Mouse (Mus musculus): ENCODE measurements around the gene Stxbp1. TPM values are rescaled to one million over a fixed set of nuclear protein-coding genes. Genes with fewer than 3 reads are reported as not detected.

The Stxbp1 gene
- polyA plus RNA-seq (2021; fragmentation: Nextera tagmentation) = 332 and 465 TPM in 2 replicates
- long read RNA-seq, experiment 1, transcript Stxbp1-202 (20 exons, 3,616 nt) = minor isoform, 196 of 1,843 reads
- long read RNA-seq, experiment 1, transcript Stxbp1-201 (19 exons, 3,892 nt) = major isoform, 1,130 of 1,843 reads
- long read RNA-seq, experiment 1, partial matches to known transcripts = 371 of 1,843 reads
- long read RNA-seq, experiment 1, other reads (novel, unspliced or antisense) = 144 of 1,843 reads
- long read RNA-seq, experiment 2, transcript Stxbp1-201 (19 exons, 3,892 nt) = major isoform, 67 of 240 reads
- long read RNA-seq, experiment 2, transcript Stxbp1-202 (20 exons, 3,616 nt) = minor isoform, 9 of 240 reads
- long read RNA-seq, experiment 2, partial matches to known transcripts = 43 of 240 reads
- long read RNA-seq, experiment 2, other reads (novel, unspliced or antisense) = 121 of 240 reads

DNA sequence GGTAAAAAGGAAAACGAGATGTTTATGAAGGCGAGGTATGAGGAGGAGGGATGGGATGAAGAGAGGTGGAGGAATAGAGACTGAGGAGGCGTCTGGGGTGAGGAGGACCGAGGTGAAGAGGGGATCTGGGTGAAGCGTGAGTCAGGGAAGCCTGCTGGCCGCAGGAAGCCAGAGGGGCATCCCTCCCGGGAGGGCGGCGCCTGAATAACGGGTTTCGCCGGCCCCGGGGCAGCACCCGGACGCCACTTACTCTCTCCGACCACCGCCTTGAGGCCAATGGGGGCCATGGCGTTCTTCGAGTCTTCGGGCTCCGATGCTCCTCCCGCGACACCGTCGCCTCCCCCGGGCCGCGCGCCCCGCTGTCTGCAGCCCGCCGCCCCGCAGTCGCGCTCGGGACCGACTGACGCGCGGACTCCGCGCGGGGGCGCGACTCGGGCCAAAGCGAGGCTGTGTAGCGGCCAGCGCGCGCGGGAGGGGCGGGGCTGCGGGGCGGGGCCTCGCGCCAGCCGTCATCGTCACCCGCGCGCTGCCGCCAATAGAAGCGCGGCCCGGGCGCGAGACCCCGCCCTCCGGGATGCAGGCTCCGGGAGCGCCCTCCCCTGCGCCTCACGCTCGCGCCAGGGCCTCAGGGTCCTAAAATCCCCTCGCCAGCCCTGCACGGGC, at the start of gene Stxbp1:
Stxbp1 (minus strand) TSS at position 441 of the 663 bp plus-strand sequence.

GRCm38 (mm10) chr2:32875675-32876489, 28.8 kb upstream of the Stxbp1 start, which contains the start of gene Fam129b:
TSS of gene Fam129b (plus strand) at chr2:32876114.

GRCm38 (mm10) chr2:32784048-32784681, 62.9 kb downstream of the Stxbp1 start, which contains the start of gene Cfap157:
TSS of gene Cfap157 (minus strand) at chr2:32784428.

DNA sequence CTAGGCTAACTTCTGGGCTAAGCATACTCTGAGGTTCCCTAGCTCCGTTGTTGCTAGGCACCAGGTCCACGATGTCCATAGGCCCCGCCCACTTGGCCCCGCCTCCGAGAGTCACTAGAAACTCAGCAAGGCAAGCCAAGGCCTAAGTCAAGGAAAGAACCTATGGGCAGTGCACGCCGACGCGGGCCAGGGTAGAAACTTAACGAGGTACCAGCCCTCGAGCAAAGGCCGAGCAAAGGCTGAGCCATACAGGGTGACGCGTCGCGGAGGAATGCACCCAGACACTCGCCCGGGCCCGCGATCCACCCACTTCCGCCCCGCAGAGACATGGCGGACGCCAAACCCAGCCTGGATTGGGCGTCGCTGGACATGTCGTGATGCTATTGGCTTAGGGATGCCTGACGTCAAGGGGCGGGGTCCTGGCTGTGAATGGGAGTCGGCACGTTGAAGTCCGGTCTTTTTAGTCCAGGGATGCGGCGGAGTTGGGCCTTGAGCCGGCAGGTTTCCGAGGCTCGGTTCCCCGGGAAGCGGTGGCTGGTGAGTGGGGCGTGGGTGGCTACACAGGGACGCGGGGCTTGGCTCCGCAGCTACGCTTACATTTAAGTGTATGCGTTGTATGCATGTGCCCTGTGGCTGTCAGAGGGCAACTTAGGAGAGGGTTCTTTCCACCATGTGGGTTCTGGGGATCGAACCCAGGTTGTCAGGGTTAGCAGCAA, 71.5 kb downstream of the Stxbp1 start, which contains the start of the genes Ttc16 and Ptrh1:
Ttc16 (minus strand) TSS at position 275 of the 716 bp plus-strand sequence.
Ptrh1 (plus strand) TSS at position 428 of the 716 bp plus-strand sequence.

DNA sequence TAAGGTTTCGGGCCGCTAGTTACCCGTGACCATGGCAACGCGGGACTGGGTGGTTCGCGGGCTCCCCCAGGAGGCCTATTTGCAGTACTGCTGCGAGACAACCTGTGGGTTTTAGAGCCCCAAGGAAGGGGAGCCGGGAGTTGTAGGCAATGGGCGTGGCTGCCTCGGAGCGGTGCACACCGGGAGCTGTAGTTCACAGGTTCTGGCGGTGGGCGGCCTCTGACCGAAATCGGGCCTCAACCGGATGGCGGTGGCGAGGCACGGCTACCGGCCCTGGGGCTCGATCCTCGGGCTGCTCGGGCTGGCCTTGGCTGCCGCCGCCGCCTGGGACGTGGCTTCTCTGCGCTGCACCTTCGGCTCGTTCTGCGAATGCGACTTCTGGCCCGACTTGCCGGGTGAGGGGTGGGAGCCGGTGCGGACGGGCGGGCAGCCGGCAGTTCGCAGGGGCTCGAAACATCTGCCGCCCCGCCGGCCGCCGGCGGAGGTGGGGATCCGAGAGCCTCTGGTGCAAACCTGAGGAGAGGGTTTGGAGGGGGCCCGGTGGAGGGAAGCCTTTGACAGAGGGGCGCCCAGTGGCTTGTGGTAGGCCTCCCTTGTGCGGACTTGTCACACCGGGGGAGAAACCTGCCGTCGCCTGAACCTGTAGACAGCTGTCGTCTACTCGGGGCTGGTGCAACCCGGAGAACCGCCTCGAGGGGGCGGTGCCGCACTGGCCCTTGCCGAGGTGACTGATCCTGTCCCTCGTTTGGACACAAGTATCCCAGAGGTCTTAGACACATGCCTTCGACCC, 89.8 kb downstream of the Stxbp1 start, which contains the start of gene Tor2a:
Tor2a (plus strand) TSS at position 179 of the 790 bp plus-strand sequence.

DNA sequence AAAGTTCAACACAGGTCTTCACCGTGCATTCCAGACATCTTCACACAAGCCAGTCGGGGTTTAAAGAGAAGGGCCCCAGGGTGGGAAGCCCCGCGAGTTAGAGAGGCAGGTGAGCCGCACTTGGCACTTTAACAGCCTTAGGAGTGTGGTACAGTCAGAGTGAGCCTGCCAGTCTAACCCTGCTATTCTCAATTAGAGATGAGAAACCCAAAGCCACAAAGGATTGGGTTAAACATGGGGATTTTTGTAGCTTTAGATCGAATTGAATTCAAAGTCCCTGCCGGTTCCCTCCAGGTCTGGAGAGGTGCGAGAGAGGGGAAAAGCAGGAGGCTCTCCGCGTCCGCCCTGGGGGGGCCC, 106.2 kb downstream of the Stxbp1 start, which contains the start of gene 6330409D20Rik:
6330409D20Rik (minus strand) TSS at position 101 of the 357 bp plus-strand sequence.

Other genes with a start within 250 kb of the Stxbp1 start
- 13.3 and 40.6 TPM in 2 replicates for gene St6galnac6, start 247.5 kb downstream of the Stxbp1 start, polyA plus RNA-seq (2021; fragmentation: Nextera tagmentation)
- gene Ak1, start 225.5 kb downstream of the Stxbp1 start, polyA plus RNA-seq (2021; fragmentation: Nextera tagmentation) = 112 and 131 TPM in 2 replicates
- 10.8 and 14.2 TPM in 2 replicates for gene Eng, start 200.7 kb downstream of the Stxbp1 start, polyA plus RNA-seq (2021; fragmentation: Nextera tagmentation)
- 5.1 TPM in 2 replicates for gene Fpgs, start 143.1 kb downstream of the Stxbp1 start, polyA plus RNA-seq (2021; fragmentation: Nextera tagmentation)
- 12.2 and 25.6 TPM in 2 replicates for gene Cdk9, start 134.2 kb downstream of the Stxbp1 start, polyA plus RNA-seq (2021; fragmentation: Nextera tagmentation)
- 27.0 and 43.2 TPM in 2 replicates for gene Sh2d3c, start 126.2 kb downstream of the Stxbp1 start, polyA plus RNA-seq (2021; fragmentation: Nextera tagmentation)
- gene 6330409D20Rik, start 106.2 kb downstream of the Stxbp1 start, polyA plus RNA-seq (2021; fragmentation: Nextera tagmentation) = 0.85 and 1.3 TPM in 2 replicates
- 41.4 and 45.7 TPM in 2 replicates for gene Tor2a, start 90.0 kb downstream of the Stxbp1 start, polyA plus RNA-seq (2021; fragmentation: Nextera tagmentation)
- 0.25 and 0.26 TPM in 2 replicates for gene Ttc16, start 71.6 kb downstream of the Stxbp1 start, polyA plus RNA-seq (2021; fragmentation: Nextera tagmentation)
- 8.6 and 10.8 TPM in 2 replicates for gene Ptrh1, start 71.5 kb downstream of the Stxbp1 start, polyA plus RNA-seq (2021; fragmentation: Nextera tagmentation)
- gene Cfap157, start 62.8 kb downstream of the Stxbp1 start, polyA plus RNA-seq (2021; fragmentation: Nextera tagmentation) = 0.51 and 1.0 TPM in 2 replicates
- gene Fam129b, start 28.9 kb upstream of the Stxbp1 start, polyA plus RNA-seq (2021; fragmentation: Nextera tagmentation) = 3.1 and 7.2 TPM in 2 replicates
- gene Rpl12, start 114.3 kb upstream of the Stxbp1 start, polyA plus RNA-seq (2021; fragmentation: Nextera tagmentation) = 450 and 664 TPM in 2 replicates
- 7.6 and 9.0 TPM in 2 replicates for gene Lrsam1, start 114.4 kb upstream of the Stxbp1 start, polyA plus RNA-seq (2021; fragmentation: Nextera tagmentation)
- 26.6 and 29.5 TPM in 2 replicates for gene Slc2a8, start 134.8 kb upstream of the Stxbp1 start, polyA plus RNA-seq (2021; fragmentation: Nextera tagmentation)